Mouse (Mus musculus): Measurements from ENCODE around the gene Egfr. TPM values are rescaled to one million over a fixed set of nuclear protein-coding genes. Genes with fewer than 3 reads are reported as not detected.

Egfr gene
- 10 to 100 TPM; 18.7 to 21.9 TPM for total RNA-seq (2021)
- long read RNA-seq, experiment 1, partial matches to known transcripts, result 4 of 4 reads
- long read RNA-seq, experiment 1, other reads (novel, unspliced or antisense), result 0 of 4 reads
- long read RNA-seq, experiment 2, full-length matches to known transcripts, result 1 of 3 reads
- long read RNA-seq, experiment 2, partial matches to known transcripts, result 1 of 3 reads
- long read RNA-seq, experiment 2, other reads (novel, unspliced or antisense), result 1 of 3 reads

DNA sequence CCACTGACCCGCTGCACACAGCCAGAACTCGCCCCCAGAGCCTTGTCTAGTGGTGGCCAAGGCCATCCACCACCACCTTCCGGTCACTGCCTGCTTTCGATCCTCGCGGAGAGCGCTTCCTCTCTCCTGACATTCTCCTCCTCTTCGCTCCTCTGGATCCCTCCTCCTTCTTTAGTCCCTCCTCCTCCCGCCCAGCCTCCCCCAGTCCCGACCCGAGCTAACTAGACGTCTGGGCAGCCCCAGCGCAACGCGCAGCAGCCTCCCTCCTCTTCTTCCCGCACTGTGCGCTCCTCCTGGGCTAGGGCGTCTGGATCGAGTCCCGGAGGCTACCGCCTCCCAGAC lies at the start of gene Egfr:
Gene Egfr (plus strand): TSS at position 197 of the 342 bp plus-strand sequence.
- DNase-seq (ENCODE audit: low spot score in 2 of 2), result peak; percentile 20 to 30

DNA sequence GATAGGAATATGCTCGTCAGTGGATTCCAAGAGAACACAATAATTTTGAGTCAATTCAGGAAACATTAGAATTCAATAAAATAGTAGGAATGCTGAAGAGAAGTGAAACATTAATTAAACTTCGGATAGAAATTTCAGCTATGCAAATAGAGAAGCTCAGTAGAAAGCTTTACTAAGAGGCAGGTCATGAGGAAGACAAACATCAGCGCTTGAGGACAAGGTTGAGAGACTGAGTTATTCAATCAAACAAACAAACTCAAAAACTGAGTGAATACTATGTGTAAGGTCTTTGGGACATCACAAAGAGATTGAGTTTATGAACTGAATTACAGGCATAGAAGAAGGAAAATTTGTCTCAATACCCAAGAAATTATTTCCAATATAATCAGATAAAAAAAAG lies 48.8 kb upstream of the Egfr start:
- no peak for DNase-seq (ENCODE audit: low spot score in 2 of 2)

DNA sequence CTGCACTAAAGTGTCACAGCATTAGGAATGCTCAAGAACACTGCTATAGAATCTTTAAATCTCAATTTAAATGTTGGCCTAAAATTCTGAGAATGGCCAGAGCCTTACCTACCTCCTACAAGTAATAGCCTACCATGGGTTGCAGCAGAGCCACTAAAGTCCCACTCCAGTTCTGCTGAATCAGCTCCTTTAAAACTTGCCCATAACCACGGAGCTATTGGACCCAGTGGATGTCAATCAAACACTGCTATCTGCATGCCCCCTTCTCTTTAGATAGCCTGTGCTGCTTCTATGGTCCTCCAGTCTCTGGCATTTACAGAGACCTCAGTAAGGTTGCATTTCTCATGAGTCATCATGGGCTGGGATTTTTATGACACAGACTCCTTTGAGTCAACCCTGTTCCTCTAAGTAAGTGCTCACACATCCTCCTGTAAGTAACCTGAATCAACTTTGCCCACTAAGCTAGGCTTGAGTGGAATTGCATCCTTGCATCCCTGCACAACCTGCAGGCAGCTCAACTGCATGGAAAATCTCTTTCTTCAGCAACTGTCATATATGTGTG lies 16.8 kb upstream of the Egfr start:
- DNase-seq (ENCODE audit: low spot score in 2 of 2), result no peak

DNA sequence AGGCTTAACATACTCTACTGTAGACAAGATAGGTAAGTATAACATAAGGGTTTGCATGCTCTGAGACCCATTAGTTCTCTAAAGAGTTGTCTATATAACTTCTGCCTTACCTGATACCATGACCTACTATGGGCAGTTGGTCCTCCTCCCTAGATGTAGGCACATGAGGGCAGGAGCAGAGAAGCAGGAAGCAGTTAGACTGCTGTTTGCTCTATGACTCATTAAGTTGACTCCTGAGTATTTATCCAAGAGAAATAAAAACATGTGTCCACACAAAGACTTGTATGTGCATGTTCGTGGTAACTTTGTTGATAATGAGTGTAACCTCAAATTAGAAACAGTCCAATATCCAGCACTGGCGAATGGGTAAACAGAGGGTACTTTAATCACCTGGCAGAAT lies 14.7 kb upstream of the Egfr start:
- no peak for DNase-seq (ENCODE audit: low spot score in 2 of 2)

DNA sequence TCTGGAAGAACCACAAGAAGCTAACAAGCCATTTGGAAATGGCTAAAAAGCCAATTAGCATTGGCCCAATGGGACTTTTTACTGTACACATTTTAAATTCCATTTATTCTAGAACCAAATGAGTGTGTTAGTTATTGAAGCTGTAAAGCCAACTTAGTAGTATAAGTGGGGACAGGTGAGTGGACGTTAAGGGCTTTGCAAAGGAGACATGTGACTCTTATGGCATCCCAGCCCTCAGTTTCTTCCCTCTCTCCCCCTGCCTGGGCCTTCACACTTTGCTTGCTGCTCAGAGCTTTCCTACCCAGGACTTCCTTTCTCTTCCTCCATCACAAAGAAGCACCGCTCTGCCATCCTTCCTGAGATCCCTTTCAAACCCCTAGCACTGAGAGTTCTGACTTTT lies 13.3 kb upstream of the Egfr start:
- DNase-seq (ENCODE audit: low spot score in 2 of 2), result no peak

DNA sequence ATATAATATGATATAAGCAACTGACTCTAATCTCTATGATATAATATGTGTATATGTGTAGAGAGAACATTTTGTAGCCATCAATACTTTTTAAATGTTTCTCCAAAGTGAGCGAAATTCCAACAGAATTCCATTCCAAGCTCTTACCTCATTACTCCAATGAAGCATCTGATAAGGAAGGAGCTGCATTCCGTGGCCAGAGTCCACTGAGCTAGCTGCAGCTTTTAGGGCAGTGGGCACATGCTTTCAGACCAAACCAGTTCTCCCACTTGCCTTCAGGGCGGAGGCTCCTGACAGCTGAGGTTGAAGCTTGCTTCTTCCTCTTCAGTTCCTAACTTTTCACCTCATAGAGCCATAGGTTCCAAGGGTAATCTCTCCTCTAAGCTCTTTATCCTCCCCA lies 12.8 kb upstream of the Egfr start:
- DNase-seq (ENCODE audit: low spot score in 2 of 2), result no peak

DNA sequence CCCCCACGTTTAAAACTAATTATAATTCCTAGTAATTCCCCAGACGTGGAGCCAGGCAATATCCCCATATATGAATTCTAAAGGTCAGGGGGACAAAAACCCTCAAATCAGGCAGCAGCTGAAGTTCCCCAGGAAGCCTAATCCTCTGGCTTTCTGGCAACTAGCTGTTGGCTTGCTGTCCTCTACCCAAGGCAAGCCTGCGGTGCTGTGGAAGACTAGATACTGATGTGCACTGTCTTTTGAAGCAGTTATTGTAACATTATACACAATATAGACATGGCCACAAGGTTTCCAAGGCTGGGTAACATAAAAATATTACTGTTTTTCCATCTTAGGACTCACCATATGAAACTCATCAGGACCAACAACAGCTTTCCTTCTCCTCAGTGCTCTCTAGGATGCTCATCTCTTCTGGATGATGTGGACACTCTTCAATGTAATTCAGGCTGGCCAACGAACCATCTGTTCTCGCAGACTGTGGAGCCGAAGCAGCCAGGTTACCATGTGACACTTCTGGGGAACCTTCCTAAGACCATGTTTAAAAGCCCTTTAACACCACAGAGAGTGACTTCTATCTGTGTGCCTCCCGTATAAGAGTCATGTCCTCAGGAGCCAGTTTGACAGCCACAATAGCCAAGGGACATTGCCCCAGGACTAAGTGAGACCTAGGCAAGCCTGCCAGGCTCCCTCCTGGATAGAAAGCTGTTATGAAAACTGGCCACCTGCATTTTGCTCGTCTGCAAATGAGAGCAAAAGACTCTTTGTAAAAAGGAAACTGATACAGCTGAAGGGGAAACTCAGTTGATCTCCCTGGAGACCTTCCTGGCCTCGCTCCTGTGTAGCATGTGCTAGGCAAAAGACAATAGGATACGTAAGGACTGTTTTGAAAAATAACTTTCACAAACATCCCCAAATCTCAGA lies 11.1 kb upstream of the Egfr start:
- no peak for DNase-seq (ENCODE audit: low spot score in 2 of 2)

DNA sequence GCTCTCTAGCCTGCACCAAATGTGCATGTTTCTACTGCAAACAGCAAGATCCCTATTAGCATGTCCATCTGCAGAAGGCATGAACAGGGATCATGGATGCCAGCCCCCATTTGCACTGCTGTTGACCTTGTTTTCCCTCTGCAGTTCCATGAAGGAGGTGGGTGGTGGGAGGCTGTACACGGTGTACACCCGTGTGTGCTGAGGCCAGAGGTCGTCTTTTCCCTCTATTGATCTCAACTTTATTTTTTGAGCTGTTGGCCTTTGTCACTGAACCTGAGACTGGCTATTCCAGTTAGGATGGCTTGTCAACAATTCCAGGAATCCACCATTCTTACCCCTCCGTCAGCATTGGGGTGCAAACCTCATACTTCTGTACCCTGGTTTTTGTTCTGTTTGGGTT lies 9.8 kb upstream of the Egfr start:
- no peak for DNase-seq (ENCODE audit: low spot score in 2 of 2)

DNA sequence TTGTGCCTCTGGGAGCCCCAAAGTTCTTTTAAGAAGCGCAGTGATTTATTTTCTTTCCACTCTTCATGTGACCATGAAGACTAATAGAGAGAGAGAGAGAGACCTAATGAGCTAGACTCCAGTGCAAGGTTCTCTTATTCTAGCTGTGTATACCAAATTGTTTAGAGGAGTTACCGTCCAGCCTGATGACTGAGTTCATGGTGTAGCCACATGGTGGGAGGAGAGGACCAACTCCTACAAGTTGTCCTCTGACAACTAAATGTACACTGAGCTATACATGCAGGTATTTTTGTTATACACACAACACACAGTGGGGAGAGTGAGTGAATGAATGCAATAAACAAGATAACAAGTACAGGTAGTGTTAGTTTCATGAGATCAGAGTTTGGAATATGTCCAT lies 9.2 kb upstream of the Egfr start:
- DNase-seq (ENCODE audit: low spot score in 2 of 2), result no peak

DNA sequence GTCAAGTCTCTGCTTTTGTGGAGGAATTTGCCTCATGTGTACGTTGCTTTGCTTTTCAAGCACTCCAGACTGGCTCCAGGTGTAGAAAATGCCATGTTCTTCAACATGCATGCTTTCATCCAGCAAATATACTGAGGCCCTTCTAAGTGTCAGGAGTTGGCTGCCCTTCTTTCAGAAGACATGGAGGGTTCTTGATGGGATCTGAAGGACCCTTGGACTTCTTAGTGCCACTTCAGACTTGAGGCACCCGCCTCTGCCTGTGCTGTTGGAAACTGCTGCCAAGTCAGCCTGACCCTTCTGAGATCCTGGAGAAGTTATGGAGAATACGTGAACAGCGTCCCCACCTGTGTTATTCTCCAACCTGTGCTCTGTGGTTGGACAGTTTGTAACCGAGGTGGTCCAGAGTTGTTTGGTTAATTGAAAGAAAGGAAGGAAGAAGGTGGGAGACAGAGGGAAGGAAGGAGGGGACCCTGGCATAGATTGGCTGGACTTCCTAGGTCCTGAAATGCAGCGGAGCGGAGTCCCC lies 483 bp upstream of the Egfr start:
- DNase-seq (ENCODE audit: low spot score in 2 of 2), result no peak

DNA sequence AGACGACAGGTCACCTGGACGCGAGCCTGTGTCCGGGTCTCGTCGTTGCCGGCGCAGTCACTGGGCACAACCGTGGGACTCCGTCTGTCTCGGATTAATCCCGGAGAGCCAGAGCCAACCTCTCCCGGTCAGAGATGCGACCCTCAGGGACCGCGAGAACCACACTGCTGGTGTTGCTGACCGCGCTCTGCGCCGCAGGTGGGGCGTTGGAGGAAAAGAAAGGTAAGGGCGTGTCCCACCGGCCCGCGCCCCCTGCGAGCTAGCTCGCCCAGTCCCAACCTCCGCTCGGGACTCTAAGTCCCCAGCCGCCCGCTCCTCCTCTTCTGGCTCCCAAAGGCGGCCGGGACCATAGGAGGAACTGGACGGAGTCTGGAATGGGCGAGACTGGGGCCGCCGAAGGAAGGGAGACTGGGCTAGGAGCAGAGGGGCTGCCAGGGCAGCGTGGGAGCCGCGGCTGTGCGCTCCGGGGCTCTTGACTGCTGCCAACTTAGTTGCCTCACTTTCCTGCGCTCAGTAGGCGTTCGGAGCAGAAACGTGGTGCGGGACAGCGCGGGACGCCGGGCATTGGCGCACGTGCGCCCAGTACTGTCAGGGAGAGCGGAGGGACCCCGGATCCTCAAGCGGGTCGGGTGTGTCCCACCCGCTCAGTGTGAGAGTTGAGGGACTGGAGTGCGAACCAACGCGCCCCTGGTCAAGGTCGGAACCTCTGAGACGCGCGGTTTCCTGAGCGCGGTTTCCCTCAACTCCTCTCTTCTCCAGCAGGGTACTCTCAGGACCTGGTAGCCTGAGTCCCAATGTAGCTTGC lies 548 bp downstream of the Egfr start:
- no peak for DNase-seq (ENCODE audit: low spot score in 2 of 2)

DNA sequence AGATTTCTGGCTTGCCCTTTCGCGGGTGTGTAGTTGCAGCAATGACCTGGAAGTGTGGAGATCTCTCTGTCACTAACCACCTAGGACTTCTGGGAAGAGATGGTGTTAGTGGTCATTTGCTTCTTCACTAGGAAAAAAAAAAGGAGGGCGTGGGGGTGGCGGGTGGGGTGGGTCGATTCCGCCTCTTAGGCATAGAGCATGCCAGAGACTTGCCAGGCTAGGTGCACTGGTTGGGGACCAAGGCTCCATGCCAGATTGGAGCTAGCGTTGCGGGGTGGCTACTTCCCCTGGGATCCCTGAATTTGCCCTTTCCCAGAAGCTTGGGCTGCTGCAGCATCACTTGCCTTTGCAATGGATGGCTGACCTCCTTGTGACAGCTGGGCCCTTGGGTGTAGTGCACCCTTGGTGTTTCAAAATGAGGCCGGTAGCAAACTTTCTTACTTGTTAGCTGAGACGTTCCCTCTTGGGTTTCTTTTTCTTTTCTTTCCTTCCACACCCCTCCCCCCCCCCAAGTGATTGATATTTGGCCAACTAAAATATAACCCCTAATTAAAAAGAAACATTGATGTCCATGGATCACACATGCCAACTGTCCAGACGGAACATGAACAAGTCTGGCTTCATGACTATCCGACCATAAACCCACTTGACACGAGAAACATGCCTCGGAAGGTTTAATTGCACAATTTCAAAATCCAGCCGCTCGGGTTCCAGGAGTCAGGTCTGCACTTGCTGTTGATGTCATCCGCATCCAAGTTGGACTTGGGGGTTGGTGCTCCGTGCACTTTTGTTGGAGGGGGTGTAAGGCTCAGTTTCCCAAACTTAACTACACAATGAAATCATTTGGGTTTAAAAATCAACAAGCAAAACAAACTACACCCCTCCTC lies 1.4 kb downstream of the Egfr start:
- no peak for DNase-seq (ENCODE audit: low spot score in 2 of 2)

DNA sequence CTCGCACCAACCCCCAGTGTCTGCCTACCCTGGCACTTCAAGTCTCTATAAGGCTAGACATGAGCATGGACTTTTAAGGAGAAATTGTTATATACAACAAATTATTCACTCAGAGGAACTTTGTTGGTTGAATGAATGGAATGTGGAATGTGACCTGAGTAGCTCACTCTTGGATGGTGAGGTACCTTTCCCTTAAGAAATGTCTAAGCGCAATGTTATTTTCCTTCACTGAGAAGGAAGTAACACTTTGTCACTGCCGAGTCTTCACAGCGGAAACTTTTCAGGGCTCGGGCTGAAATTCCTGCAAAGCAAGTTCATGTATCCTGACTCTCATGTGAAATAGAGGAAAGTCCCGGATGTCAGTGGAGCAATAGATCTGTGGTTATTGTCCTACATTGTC lies 7.9 kb downstream of the Egfr start:
- no peak for DNase-seq (ENCODE audit: low spot score in 2 of 2)

DNA sequence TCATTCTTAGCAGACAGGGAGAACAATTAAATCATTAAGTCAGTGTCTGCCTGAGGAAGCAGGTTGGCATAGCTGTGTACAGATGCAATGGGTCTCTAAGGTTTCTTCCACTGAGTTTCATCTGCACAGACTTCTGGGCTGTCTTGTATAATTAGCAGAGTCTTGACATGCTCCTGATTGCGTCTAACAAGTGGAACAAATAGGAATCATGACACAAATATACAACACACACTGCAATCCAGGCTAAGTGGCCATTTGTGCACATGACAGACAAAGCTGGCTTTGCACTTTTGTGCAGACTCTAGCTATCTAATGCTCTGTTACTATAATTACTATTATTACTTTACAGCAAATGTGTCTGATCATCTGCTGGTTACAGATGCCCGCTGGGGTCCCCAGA lies 9.2 kb downstream of the Egfr start:
- DNase-seq (ENCODE audit: low spot score in 2 of 2), result no peak

DNA sequence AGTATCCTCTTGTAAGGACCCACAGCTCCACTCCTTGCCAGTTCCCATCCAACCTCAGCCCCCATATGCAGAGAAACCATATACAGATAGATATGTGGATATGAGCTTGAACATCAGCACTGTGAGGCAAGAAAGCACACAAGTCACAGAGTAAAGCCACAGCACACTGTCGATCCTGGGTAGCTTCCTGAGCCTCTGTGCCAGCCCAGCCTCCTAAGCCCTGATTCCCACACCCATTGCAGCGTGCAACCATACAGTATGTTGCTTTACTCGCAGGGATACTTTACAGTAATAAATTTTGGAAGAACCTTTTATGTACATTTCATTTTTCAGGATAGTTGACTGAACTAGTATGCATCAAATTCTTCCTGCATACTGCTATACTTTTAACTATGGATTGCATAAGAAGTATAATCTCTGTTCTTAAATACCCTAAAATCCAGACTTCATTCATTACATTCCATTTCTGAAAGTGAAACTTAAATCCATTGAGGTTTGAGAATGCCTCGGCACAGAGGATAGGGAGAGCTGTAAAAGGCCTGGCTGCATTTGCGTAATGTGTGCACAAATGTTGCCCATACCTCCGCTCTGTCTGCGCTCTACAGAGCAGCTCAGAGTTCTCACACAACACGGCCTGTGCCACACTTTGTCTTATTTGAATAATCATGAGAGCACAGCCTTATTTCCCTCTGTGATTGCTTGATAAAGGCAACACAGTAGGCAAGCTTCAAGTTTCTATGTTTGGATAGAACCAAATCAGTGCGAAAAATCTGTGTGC lies 14.2 kb downstream of the Egfr start:
- DNase-seq (ENCODE audit: low spot score in 2 of 2), result no peak

DNA sequence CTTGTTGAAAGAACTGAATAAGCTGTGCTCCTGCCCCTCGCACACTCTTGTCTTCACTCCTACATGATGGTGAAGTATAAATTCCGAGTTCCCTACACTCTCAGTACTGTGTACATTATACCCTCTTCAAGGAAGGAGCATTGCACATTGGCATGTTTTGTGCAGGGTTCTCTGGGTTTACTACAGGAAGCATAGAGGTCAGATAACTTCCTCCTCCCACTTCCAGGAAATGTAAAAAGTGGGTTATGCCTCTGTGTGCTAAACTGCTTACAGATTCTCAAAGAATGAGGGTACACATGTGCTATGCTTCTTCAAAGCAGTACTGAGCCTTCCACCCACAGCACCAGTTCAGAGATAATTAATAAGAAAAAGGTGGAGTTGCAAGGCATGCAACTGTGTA lies 16.0 kb downstream of the Egfr start:
- no peak for DNase-seq (ENCODE audit: low spot score in 2 of 2)

DNA sequence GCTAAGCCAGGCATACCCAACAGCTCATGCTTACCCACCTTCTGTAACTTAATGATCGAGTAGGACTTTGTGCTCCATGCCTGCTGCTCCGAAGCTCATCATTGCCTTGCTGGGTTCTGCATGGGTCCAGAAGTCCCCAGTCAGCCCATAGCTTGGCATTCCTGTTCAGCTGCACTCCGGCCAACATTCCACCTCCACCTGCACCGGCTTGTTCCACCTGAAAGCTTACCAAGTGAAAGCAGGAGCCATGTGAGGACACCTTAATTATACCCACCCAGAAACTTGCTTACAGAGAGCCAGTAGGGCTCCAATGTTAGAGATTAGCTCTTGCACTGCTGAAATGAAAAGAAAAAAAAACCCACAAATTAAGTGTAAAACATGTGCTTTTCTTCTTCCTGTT lies 17.3 kb downstream of the Egfr start:
- DNase-seq (ENCODE audit: low spot score in 2 of 2), result no peak

DNA sequence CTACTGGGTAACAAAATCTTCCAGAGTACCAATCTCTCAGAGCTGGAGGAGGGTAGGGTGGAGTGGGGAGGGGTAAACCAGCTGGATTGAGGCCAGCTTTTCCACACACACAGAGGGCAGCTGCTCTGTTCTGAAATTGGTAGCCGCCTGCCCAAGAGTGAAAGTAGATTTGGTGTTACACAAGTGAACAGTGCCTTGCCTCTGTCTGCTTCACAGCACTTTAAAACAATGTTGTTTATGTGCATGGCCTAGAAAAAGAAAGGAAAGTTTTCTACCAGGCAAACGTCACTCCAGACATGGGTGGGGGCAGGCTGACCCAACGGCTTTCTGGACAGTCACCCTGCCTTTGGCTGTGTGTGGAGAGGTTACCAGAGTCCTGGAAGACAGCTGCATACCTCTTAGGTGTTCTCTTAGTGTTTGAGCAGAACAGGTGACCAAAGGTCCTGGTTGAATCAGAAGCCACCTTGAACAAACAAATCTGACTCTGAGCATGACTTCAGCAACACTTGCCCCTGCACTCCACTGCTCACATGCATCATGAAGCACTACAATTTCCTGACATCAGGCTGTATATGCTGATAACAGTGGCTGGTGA lies 17.8 kb downstream of the Egfr start:
- no peak for DNase-seq (ENCODE audit: low spot score in 2 of 2)

DNA sequence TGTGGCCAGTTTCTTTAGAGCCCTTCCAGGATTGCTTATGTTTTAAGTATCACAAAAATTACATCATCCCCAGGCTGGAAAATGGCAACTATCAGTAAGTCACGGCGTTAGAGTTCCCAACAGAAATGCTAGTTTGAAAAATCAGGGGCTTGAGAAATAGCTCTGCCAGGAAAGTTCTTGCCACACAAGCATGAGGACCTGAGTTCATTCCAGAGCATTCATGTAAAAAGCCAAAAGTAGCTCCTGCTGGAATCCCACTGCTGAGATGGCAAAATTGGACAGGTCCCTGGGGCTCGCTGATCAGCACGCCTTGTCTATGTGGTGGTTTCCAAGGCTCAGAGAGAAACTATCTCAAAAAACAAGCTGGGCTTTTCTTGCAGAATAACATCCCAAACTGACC lies 19.0 kb downstream of the Egfr start:
- DNase-seq (ENCODE audit: low spot score in 2 of 2), result no peak

Data from adrenal gland, postnatal 4 days (tissue).